Mouse (Mus musculus): ENCODE measurements around the gene Sdc1. TPM values are rescaled to one million over a fixed set of nuclear protein-coding genes. Genes with fewer than 3 reads are reported as not detected.

Sdc1 gene
- polyA plus RNA-seq, 1 experiment, result 1.1 TPM

GRCm38 (mm10) chr12:8781121-8781520 is 10.0 kb downstream of the Sdc1 start:
- H3K36me3 ChIP-seq (replicated peaks; ENCODE audit: low read length), result no peaks in the 10 kb centered on the region
- TF ChIP-seq GATA1 (IDR thresholded peaks at IDR 0.05; ENCODE audit: borderline replicate concordance, low read length) (no peak), FLI1 (IDR thresholded peaks at IDR 0.05; ENCODE audit: low read length) (no peak)
- no peaks in the 10 kb centered on the region for H3K9me3 ChIP-seq
- no peak overlapping the region for H3K4me3 ChIP-seq (replicated peaks)
- peaks cover 88% of the 10 kb centered on the region for H3K27me3 ChIP-seq (replicated peaks)
- peaks cover 24% of the 10 kb centered on the region for H3K4me1 ChIP-seq

GRCm38 (mm10) chr12:8781681-8782378 is 10.7 kb downstream of the Sdc1 start:
- Histone ChIP-seq H3K4me1 (peaks cover 17% of the 10 kb centered on the region), H3K36me3 (replicated peaks; ENCODE audit: low read length) (no peaks in the 10 kb centered on the region), H3K4me3 (replicated peaks) (no peak overlapping the region), H3K27me3 (replicated peaks) (peaks cover 88% of the 10 kb centered on the region), H3K9me3 (no peaks in the 10 kb centered on the region)
- no peak for TF ChIP-seq GATA1 (IDR thresholded peaks at IDR 0.05; ENCODE audit: borderline replicate concordance, low read length)
- no peak for TF ChIP-seq FLI1 (IDR thresholded peaks at IDR 0.05; ENCODE audit: low read length)

GRCm38 (mm10) chr12:8782565-8782964 is 11.4 kb downstream of the Sdc1 start:
- no peak overlapping the region for H3K4me3 ChIP-seq (replicated peaks)
- H3K27me3 ChIP-seq (replicated peaks), result peaks cover 87% of the 10 kb centered on the region
- peaks cover 13% of the 10 kb centered on the region for H3K4me1 ChIP-seq
- TF ChIP-seq GATA1 (IDR thresholded peaks at IDR 0.05; ENCODE audit: borderline replicate concordance, low read length) (no peak), FLI1 (IDR thresholded peaks at IDR 0.05; ENCODE audit: low read length) (no peak)
- H3K9me3 ChIP-seq, result no peaks in the 10 kb centered on the region
- no peaks in the 10 kb centered on the region for H3K36me3 ChIP-seq (replicated peaks; ENCODE audit: low read length)

GRCm38 (mm10) chr12:8784189-8784588 is 13.1 kb downstream of the Sdc1 start:
- no peak overlapping the region for H3K4me3 ChIP-seq (replicated peaks)
- peaks cover 81% of the 10 kb centered on the region for H3K27me3 ChIP-seq (replicated peaks)
- no peaks in the 10 kb centered on the region for H3K36me3 ChIP-seq (replicated peaks; ENCODE audit: low read length)
- peaks cover 14% of the 10 kb centered on the region for H3K4me1 ChIP-seq
- H3K9me3 ChIP-seq, result no peaks in the 10 kb centered on the region
- no peak for TF ChIP-seq FLI1 (IDR thresholded peaks at IDR 0.05; ENCODE audit: low read length)
- TF ChIP-seq GATA1 (IDR thresholded peaks at IDR 0.05; ENCODE audit: borderline replicate concordance, low read length), result no peak

- Histone ChIP-seq H3K27me3 (replicated peaks) (peaks cover 78% of the 10 kb centered on the region), H3K4me1 (peaks cover 14% of the 10 kb centered on the region), H3K4me3 (replicated peaks) (no peak overlapping the region), H3K9me3 (no peaks in the 10 kb centered on the region), H3K36me3 (replicated peaks; ENCODE audit: low read length) (no peaks in the 10 kb centered on the region)
- TF ChIP-seq GATA1 (IDR thresholded peaks at IDR 0.05; ENCODE audit: borderline replicate concordance, low read length), result no peak
- TF ChIP-seq FLI1 (IDR thresholded peaks at IDR 0.05; ENCODE audit: low read length), result no peak
These were observed 15.4 kb downstream of the Sdc1 start for GRCm38 (mm10) chr12:8786476-8786875.

GRCm38 (mm10) chr12:8786984-8787730 is 16.0 kb downstream of the Sdc1 start:
- Histone ChIP-seq H3K4me1 (peaks cover 14% of the 10 kb centered on the region), H3K36me3 (replicated peaks; ENCODE audit: low read length) (no peaks in the 10 kb centered on the region), H3K27me3 (replicated peaks) (peaks cover 72% of the 10 kb centered on the region), H3K9me3 (no peaks in the 10 kb centered on the region), H3K4me3 (replicated peaks) (no peak overlapping the region)
- TF ChIP-seq FLI1 (IDR thresholded peaks at IDR 0.05; ENCODE audit: low read length) (no peak), GATA1 (IDR thresholded peaks at IDR 0.05; ENCODE audit: borderline replicate concordance, low read length) (no peak)

GRCm38 (mm10) chr12:8788469-8788868 is 17.3 kb downstream of the Sdc1 start:
- no peak for TF ChIP-seq FLI1 (IDR thresholded peaks at IDR 0.05; ENCODE audit: low read length)
- TF ChIP-seq GATA1 (IDR thresholded peaks at IDR 0.05; ENCODE audit: borderline replicate concordance, low read length), result no peak
- H3K27me3 ChIP-seq (replicated peaks), result peaks cover 62% of the 10 kb centered on the region
- H3K36me3 ChIP-seq (replicated peaks; ENCODE audit: low read length), result no peaks in the 10 kb centered on the region
- peaks cover 14% of the 10 kb centered on the region for H3K4me1 ChIP-seq
- H3K9me3 ChIP-seq, result no peaks in the 10 kb centered on the region
- no peak overlapping the region for H3K4me3 ChIP-seq (replicated peaks)

GRCm38 (mm10) chr12:8790615-8791014 is 19.5 kb downstream of the Sdc1 start:
- no peaks in the 10 kb centered on the region for H3K36me3 ChIP-seq (replicated peaks; ENCODE audit: low read length)
- peaks cover 5% of the 10 kb centered on the region; the same call in 1 of the 2 replicates for H3K9me3 ChIP-seq
- no peak for TF ChIP-seq GATA1 (IDR thresholded peaks at IDR 0.05; ENCODE audit: borderline replicate concordance, low read length)
- no peak for TF ChIP-seq FLI1 (IDR thresholded peaks at IDR 0.05; ENCODE audit: low read length)
- H3K4me1 ChIP-seq, result peaks cover 6% of the 10 kb centered on the region
- H3K27me3 ChIP-seq (replicated peaks), result peaks cover 45% of the 10 kb centered on the region
- H3K4me3 ChIP-seq (replicated peaks), result no peak overlapping the region

GRCm38 (mm10) chr12:8793410-8794051 is 22.4 kb downstream of the Sdc1 start:
- peaks cover 33% of the 10 kb centered on the region for H3K27me3 ChIP-seq (replicated peaks)
- no peak overlapping the region for H3K4me3 ChIP-seq (replicated peaks)
- peaks cover 9% of the 10 kb centered on the region for H3K9me3 ChIP-seq
- no peak for TF ChIP-seq GATA1 (IDR thresholded peaks at IDR 0.05; ENCODE audit: borderline replicate concordance, low read length)
- no peak for TF ChIP-seq FLI1 (IDR thresholded peaks at IDR 0.05; ENCODE audit: low read length)
- no peaks in the 10 kb centered on the region for H3K36me3 ChIP-seq (replicated peaks; ENCODE audit: low read length)
- H3K4me1 ChIP-seq, result peaks cover 3% of the 10 kb centered on the region

- Histone ChIP-seq H3K36me3 (replicated peaks; ENCODE audit: low read length) (no peaks in the 10 kb centered on the region), H3K9me3 (peaks cover 9% of the 10 kb centered on the region), H3K4me3 (replicated peaks) (no peak overlapping the region), H3K4me1 (no peaks in the 10 kb centered on the region), H3K27me3 (replicated peaks) (peaks cover 15% of the 10 kb centered on the region)
- TF ChIP-seq GATA1 (IDR thresholded peaks at IDR 0.05; ENCODE audit: borderline replicate concordance, low read length) (no peak), FLI1 (IDR thresholded peaks at IDR 0.05; ENCODE audit: low read length) (no peak)
These were observed 26.8 kb downstream of the Sdc1 start for GRCm38 (mm10) chr12:8797936-8798335.

Measured in megakaryocyte, embryonic 14.5 days (primary cell).